10 mouse cellular contexts compared by ENCODE assay signal in the genomic region with DNA sequence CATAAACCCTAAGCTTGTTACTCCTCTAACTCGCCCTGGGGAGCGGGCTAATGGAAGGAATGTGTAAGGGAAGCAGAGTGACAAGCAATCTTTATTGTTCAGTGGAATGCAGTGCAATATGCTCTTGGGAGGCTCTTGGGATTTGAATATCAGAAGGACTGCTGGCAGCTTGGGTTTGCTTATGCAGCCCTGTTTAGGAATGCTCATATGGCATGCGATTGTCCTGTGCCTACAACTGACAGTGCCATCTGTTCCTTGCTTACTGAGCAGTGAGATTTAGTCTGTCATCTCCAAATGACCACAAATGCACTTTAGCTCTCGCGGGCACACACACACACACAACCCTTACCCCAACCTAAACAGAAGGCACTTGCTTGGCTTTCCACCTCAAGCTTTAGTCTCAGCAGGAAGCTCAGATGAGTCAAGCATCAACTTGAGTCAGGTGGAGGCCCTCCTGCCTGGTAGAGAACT. TPM values are rescaled to one million over a fixed set of nuclear protein-coding genes. Genes with fewer than 3 reads are reported as not detected.
DNase-seq lines count a peak whose midpoint lies in the region; ATAC-seq and TF ChIP-seq lines count a peak whose summit lies in the region.
"Had no signal": no experiment of that assay in that cellular context is flagged by ENCODE, and none has a peak within 500 bp of the region (broad histone marks: within the 10 kb centered on the region; RNA-seq: fewer than 3 reads in every experiment).

No protein-coding gene starts in this region.

- H3K27ac ChIP-seq in layer of hippocampus, adult 2 months: no peak overlapping the region
- no peak overlapping the region for H3K27ac ChIP-seq in hindbrain, embryonic 13.5 days
- no peak overlapping the region for H3K27ac ChIP-seq in midbrain, postnatal 0 days (ENCODE audit: low read depth, low read length)

- no peak overlapping the region for H3K4me3 ChIP-seq in layer of hippocampus, adult 2 months
- no peak overlapping the region for H3K4me3 ChIP-seq in hindbrain, embryonic 13.5 days
- H3K4me3 ChIP-seq in midbrain, postnatal 0 days (ENCODE audit: low read depth, low read length): no peak overlapping the region

- DNase-seq in layer of hippocampus, adult 2 months (ENCODE audit: low spot score in 2 of 2): peak; percentile 21 to 32
- DNase-seq in layer of hippocampus, postnatal 10 days (ENCODE audit: low spot score in 2 of 2): no peak
- DNase-seq in cerebellum, adult 8-10 months: peak; percentile 83
- DNase-seq in midbrain, postnatal 0 days (ENCODE audit: low spot score): peak; percentile 84
- no peak for DNase-seq in urinary bladder, adult 2 months (ENCODE audit: low spot score)
- DNase-seq in gastrocnemius, adult 18-20 months (ENCODE audit: low spot score): no peak
- DNase-seq in kidney, postnatal 25 days: no peak
- DNase-seq: lung, postnatal 4 days had no signal

- H3K36me3 ChIP-seq in hindbrain, embryonic 13.5 days: no peaks in the 10 kb centered on the region
- H3K36me3 ChIP-seq in midbrain, postnatal 0 days (ENCODE audit: insufficient read depth, low read length): no peaks in the 10 kb centered on the region
- H3K36me3 ChIP-seq: G1E had no signal

- no peak overlapping the region for H3K9ac ChIP-seq in hindbrain, embryonic 13.5 days
- H3K9ac ChIP-seq in midbrain, postnatal 0 days (replicated peaks; ENCODE audit: low read length, poor library complexity, severe bottlenecking): no peak overlapping the region

- H3K4me2 ChIP-seq in hindbrain, embryonic 13.5 days: no peak overlapping the region
- no peak overlapping the region for H3K4me2 ChIP-seq in midbrain, postnatal 0 days (ENCODE audit: low read depth, low read length, poor library complexity, severe bottlenecking)

- H3K9me3 ChIP-seq in hindbrain, embryonic 13.5 days: no peaks in the 10 kb centered on the region
- no peaks in the 10 kb centered on the region for H3K9me3 ChIP-seq in midbrain, postnatal 0 days (ENCODE audit: low read length)

- peaks cover 23% of the 10 kb centered on the region for H3K4me1 ChIP-seq in hindbrain, embryonic 13.5 days (replicated peaks)
- no peaks in the 10 kb centered on the region for H3K4me1 ChIP-seq in midbrain, postnatal 0 days (ENCODE audit: insufficient read depth, low read length)

- no peaks in the 10 kb centered on the region for H3K27me3 ChIP-seq in hindbrain, embryonic 13.5 days
- no peaks in the 10 kb centered on the region for H3K27me3 ChIP-seq in midbrain, postnatal 0 days (ENCODE audit: insufficient read depth, low read length)

- peak; percentile 46; the same call in 1 of the 2 replicates for ATAC-seq in hindbrain, embryonic 13.5 days (ENCODE audit: low FRiP score)
- ATAC-seq in midbrain, postnatal 0 days (ENCODE audit: low FRiP score): no peak

- WGBS in hindbrain, embryonic 13.5 days: 40% methylated on average over 5 of the region's 5 CpGs
- WGBS in midbrain, postnatal 0 days: 53% methylated on average over 5 of the region's 5 CpGs

- TF ChIP-seq CTCF in layer of hippocampus, adult 2 months (conservative IDR thresholded peaks at IDR 0.05): no peak
- no peak for TF ChIP-seq CTCF in midbrain, postnatal 0 days (IDR thresholded peaks at IDR 0.05)

RNA-seq across cellular contexts. Expression of a gene that starts 47.1 kb away (rescaled TPM):
- 10 to 100 TPM in 1 of 2 experiments, 1 to 10 TPM in 1; 9.8 to 11.7 TPM for total RNA-seq in layer of hippocampus, adult 2 months (2021)
- total RNA-seq in layer of hippocampus, postnatal 10 days (2021): 1 to 10 TPM; 8.5 to 9.9 TPM
- polyA plus RNA-seq in hindbrain, embryonic 13.5 days (2015; fragmentation: Nextera tagmentation; extraction: Ambion mirVana): 9.4 and 10.2 TPM in 2 replicates
- 13.1 and 16.9 TPM in 2 replicates for total RNA-seq in midbrain, postnatal 0 days (2014; rRNA removed)
- 8.0 and 9.0 TPM in 2 replicates for polyA plus RNA-seq in midbrain, postnatal 0 days (2015; fragmentation: Nextera tagmentation; extraction: Ambion mirVana)
- 9.4 and 11.5 TPM in 2 replicates for polyA plus RNA-seq in urinary bladder, adult 2 months (2012; rRNA removed)
- total RNA-seq in gastrocnemius, adult 18-20 months (2021): 1 to 10 TPM; 2.8 to 3.0 TPM

RNA-seq across cellular contexts. Expression of a gene that starts 47.4 kb away (rescaled TPM):
- total RNA-seq in layer of hippocampus, adult 2 months (2021): 10 to 100 TPM; 24.8 to 29.6 TPM
- total RNA-seq in layer of hippocampus, postnatal 10 days (2021): 10 to 100 TPM; 27.1 to 27.9 TPM
- 24.8 and 27.5 TPM in 2 replicates for polyA plus RNA-seq in hindbrain, embryonic 13.5 days (2015; fragmentation: Nextera tagmentation; extraction: Ambion mirVana)
- 4.6 and 4.9 TPM in 2 replicates for total RNA-seq in midbrain, postnatal 0 days (2014; rRNA removed)
- 10.7 and 15.1 TPM in 2 replicates for polyA plus RNA-seq in midbrain, postnatal 0 days (2015; fragmentation: Nextera tagmentation; extraction: Ambion mirVana)
- 4.7 and 10.3 TPM in 2 replicates for polyA plus RNA-seq in urinary bladder, adult 2 months (2012; rRNA removed)
- 1 to 10 TPM; 5.4 to 5.6 TPM for total RNA-seq in gastrocnemius, adult 18-20 months (2021)

Comparison
In these comparisons a context has a peak if more than half of its experiments do, and no peak if none do; other contexts are left out.
1. DNase-seq: peak in layer of hippocampus, adult 2 months (2 of 2), cerebellum, adult 8-10 months (single experiment) and midbrain, postnatal 0 days (single experiment); none in layer of hippocampus, postnatal 10 days (0 of 2), urinary bladder, adult 2 months (single experiment), gastrocnemius, adult 18-20 months (single experiment) and kidney, postnatal 25 days (0 of 2).